Mouse (Mus musculus) testis, adult 2 months (tissue): ENCODE measurements around the gene Ugt1a6a. TPM values are rescaled to one million over a fixed set of nuclear protein-coding genes. Genes with fewer than 3 reads are reported as not detected.
A peak's percentile ranks its signal among the peaks of the same experiment; 100 is the strongest.

Experiments used
- H3K27ac ChIP-seq: fragments of 200-500 bp; 2 replicates; pipeline ENCODE4 v1.5.1; 2012; ENCODE audit warnings: low read depth, low read length; ENCODE audit not compliant: control insufficient read depth, insufficient read depth
- H3K27me3 ChIP-seq: fragments of 200-500 bp; 2 replicates; pipeline ENCODE4 v1.6.1; 2012; ENCODE audit warnings: mild to moderate bottlenecking, low read length, moderate library complexity; ENCODE audit not compliant: control insufficient read depth, insufficient read depth
- H3K36me3 ChIP-seq: fragments of 200-500 bp; 2 replicates; pipeline ENCODE4 v1.6.1; 2012; ENCODE audit warnings: mild to moderate bottlenecking, low read length; ENCODE audit not compliant: control insufficient read depth, insufficient read depth
- H3K4me1 ChIP-seq: fragments of 200-500 bp; 2 replicates; pipeline ENCODE4 v1.6.1; 2012; ENCODE audit warnings: low read length; ENCODE audit not compliant: control insufficient read depth, insufficient read depth
- H3K4me3 ChIP-seq: fragments of 200-500 bp; 2 replicates; pipeline ENCODE4 v1.5.1; 2012; ENCODE audit warnings: low read depth, mild to moderate bottlenecking, low read length, moderate library complexity, mixed read lengths; ENCODE audit not compliant: control insufficient read depth
- CTCF ChIP-seq: fragments of 200-500 bp; IDR thresholded peaks from 2 replicates; pipeline ENCODE4 v1.5.1; 2012; ENCODE audit warnings: low read depth, mild to moderate bottlenecking, inconsistent platforms, low read length, moderate library complexity; ENCODE audit not compliant: control insufficient read depth, insufficient read depth, insufficient replicate concordance
- POLR2A ChIP-seq: fragments of 200-500 bp; IDR thresholded peaks from 2 replicates; pipeline ENCODE4 v1.6.1; 2012; ENCODE audit warnings: low read depth, mild to moderate bottlenecking, inconsistent platforms, low read length, moderate library complexity; ENCODE audit not compliant: control insufficient read depth
- polyA plus RNA-seq: library from polyadenylated mRNA; depleted of rRNA; stranded (reverse); fragments of >200 nt; gene quantifications from 2 replicates; pipeline ENCODE4 v1.2.3, GENCODE M21; 2012

The Ugt1a6a gene
- polyA plus RNA-seq, 1 experiment: 26.9 TPM

GRCm38 (mm10) chr1:88199996-88200395 lies 65.4 kb downstream of the Ugt1a6a start:
- TF ChIP-seq POLR2A (no peak), CTCF (no peak)
- Histone ChIP-seq H3K4me1 (no peaks in the 10 kb centered on the region; the same call in 1 of the 2 replicates), H3K27me3 (no peaks in the 10 kb centered on the region), H3K36me3 (no peaks in the 10 kb centered on the region; the same call in none of the 2 replicates), H3K27ac (no peak overlapping the region), H3K4me3 (no peak overlapping the region)

- no peak for TF ChIP-seq CTCF
- no peak for TF ChIP-seq POLR2A
- Histone ChIP-seq H3K4me3 (no peak within 1 kb of the TSS), H3K27me3 (no peaks in the 10 kb centered on the region), H3K4me1 (no peaks in the 10 kb centered on the region; the same call in 1 of the 2 replicates), H3K36me3 (no peaks in the 10 kb centered on the region; the same call in none of the 2 replicates), H3K27ac (no peak within 1 kb of the TSS)
These were observed 65.8 kb downstream of the Ugt1a6a start, which contains the start of gene Ugt1a2 for GRCm38 (mm10) chr1:88200456-88200855. Ugt1a2 (plus strand) TSS chr1:88200601.

GRCm38 (mm10) chr1:88205294-88205922 lies 70.8 kb downstream of the Ugt1a6a start, which contains the start of gene Dnajb3:
Dnajb3 (minus strand) TSS chr1:88205782.
- TF ChIP-seq POLR2A (peak; percentile 100), CTCF (no peak)
- peak within 1 kb of the TSS; percentile 100 for H3K27ac ChIP-seq
- H3K27me3 ChIP-seq: no peaks in the 10 kb centered on the region

GRCm38 (mm10) chr1:88206843-88207479 lies 72.4 kb downstream of the Ugt1a6a start:
- Histone ChIP-seq H3K36me3 (no peaks in the 10 kb centered on the region; the same call in none of the 2 replicates), H3K27me3 (no peaks in the 10 kb centered on the region)

More at GRCm38 (mm10) chr1:88205294-88205922, 70.8 kb downstream of the Ugt1a6a start, which contains the start of gene Dnajb3:
- Histone ChIP-seq H3K4me3 (peak within 1 kb of the TSS; percentile 97), H3K4me1 (peaks cover 2% of the 10 kb centered on the region; the same call in 1 of the 2 replicates), H3K36me3 (no peaks in the 10 kb centered on the region; the same call in none of the 2 replicates)

GRCm38 (mm10) chr1:88211812-88212211 lies 77.2 kb downstream of the Ugt1a6a start, which contains the start of gene Ugt1a1:
Ugt1a1 (plus strand) TSS chr1:88211959.
- no peak within 1 kb of the TSS for H3K27ac ChIP-seq
- no peaks in the 10 kb centered on the region for H3K4me1 ChIP-seq
- no peaks in the 10 kb centered on the region for H3K27me3 ChIP-seq
- H3K36me3 ChIP-seq: no peaks in the 10 kb centered on the region
- no peak within 1 kb of the TSS for H3K4me3 ChIP-seq
- TF ChIP-seq POLR2A (no peak), CTCF (no peak)

More at GRCm38 (mm10) chr1:88206843-88207479, 72.4 kb downstream of the Ugt1a6a start:
- H3K4me3 ChIP-seq: peak overlapping the region; percentile 63
- peaks cover 2% of the 10 kb centered on the region; the same call in 1 of the 2 replicates for H3K4me1 ChIP-seq
- TF ChIP-seq CTCF (no peak), POLR2A (no peak)
- H3K27ac ChIP-seq: no peak overlapping the region

- TF ChIP-seq POLR2A (no peak), CTCF (no peak)
- no peaks in the 10 kb centered on the region for H3K4me1 ChIP-seq
- no peak overlapping the region for H3K4me3 ChIP-seq
- no peak overlapping the region for H3K27ac ChIP-seq
- no peaks in the 10 kb centered on the region for H3K27me3 ChIP-seq
- no peaks in the 10 kb centered on the region for H3K36me3 ChIP-seq
These were observed 77.9 kb downstream of the Ugt1a6a start for GRCm38 (mm10) chr1:88212341-88213045.
